Mouse (Mus musculus): ENCODE measurements around the gene 2010315B03Rik.
"Not testable (repeated sequence)": the region's sequence is repeated elsewhere in the genome, so short reads cannot be mapped to it uniquely, and the experiment has no call there.

Gene 2010315B03Rik

DNA sequence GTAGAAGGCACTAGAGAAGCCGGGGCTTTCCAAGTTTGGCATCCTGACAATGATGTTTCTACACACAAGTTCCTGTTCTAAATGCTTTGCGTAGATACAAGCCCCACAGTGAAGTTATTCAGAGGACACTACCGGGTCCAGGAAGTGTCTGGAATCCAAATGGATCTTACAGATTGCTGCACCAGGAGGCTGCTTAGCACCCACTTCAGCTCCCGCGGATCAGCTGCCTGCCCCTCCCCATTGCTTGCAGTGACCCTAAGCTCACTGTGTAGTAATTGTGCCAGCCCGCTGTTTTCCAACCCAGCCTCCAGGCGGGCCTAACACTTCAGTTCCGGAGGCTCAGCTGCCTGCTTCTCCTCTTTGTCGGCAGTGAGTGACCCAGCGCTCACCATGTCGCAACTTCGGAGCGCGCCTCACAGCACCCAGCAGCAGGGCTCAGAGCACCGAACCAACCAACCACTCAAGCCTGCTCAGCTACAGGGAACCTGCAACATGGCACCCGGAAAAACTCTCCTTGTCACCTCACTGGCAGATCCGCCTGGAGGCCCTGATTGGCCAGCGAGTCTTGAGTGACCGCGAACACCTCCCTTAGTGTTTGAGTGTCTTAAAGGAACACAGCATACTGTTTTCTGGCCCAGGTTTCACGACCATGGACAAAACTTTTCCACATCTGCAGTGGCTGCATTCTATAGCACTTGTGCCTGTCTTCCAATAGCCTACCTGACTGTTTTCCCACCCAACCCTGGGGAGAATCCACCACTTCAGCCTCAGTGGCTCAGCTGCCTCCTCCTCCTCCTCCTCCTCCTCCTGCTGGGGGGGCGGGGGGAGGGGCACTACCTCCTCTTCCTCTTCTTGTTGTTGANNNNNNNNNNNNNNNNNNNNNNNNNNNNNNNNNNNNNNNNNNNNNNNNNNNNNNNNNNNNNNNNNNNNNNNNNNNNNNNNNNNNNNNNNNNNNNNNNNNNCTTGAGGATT lies at the start of gene 2010315B03Rik:
Gene 2010315B03Rik, minus strand, starts transcription at position 526 of the 972 bp plus-strand sequence.
- peak; percentile 80 to 82 for DNase-seq (ENCODE audit: low read depth in 2 of 2, low spot score in 2 of 2)

- no peak for DNase-seq (ENCODE audit: low read depth in 2 of 2, low spot score in 2 of 2)
These were observed 994 bp downstream of the 2010315B03Rik start for GRCm38 (mm10) chr9:124311502-124311901.

- no peak for DNase-seq (ENCODE audit: low read depth in 2 of 2, low spot score in 2 of 2)
These were observed 24.2 kb downstream of the 2010315B03Rik start for GRCm38 (mm10) chr9:124288329-124288728.

DNA sequence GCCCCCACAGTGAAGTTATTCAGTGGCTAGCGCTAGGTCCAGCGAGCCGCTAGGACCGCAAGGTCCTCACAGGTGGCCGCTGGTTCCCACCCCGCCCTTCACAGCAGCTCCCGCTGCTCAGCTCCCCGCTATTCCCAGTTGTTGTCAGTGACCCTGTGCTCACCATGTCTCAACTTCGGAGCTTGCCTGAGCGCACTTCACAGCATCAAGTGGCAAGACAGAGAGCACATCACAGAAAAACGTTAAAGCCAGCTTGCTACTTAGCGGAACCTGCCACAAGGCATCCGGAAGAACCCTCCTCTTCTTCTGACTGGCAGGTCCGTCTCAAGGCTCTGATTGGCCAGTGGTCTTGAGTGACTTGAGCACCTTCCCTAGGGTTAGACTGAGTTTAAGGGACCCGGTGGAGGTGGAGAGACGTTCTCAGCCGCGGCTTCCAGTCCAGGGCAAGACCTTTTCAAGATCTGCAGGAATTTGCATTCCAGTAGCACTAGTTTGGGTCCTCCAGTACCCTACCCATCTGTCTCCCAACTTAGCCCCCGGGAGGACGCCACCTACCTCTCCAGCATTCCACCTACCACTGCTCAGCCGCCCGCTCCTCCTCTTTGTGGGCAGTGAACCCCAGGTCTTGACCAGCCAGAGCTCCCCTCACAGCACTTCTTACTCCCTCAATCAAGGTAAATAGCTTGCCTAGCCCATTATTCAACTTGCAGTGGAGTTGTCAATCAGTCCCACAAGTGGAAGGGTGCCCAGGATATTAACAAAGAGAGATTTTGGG lies 30.4 kb downstream of the 2010315B03Rik start:
- peak; percentile 66 to 71 for DNase-seq (ENCODE audit: low read depth in 2 of 2, low spot score in 2 of 2)

DNA sequence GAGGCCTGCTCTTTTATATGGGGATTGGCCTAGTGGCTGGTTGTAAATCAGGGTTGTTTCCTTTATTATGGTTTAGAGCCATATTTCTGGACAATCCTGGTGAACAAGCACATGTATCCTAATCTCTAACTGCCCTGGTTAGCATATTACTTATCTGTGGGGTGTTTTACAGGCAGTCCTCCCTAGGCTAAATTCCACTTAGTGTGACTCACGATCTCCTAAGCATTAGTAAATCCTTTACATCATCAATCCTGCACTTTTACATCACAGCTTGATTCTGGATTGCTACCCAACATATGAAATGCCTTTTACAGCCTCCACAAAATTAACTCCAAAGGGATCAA lies 31.1 kb downstream of the 2010315B03Rik start:
- DNase-seq (ENCODE audit: low read depth in 2 of 2, low spot score in 2 of 2): no peak

- DNase-seq (ENCODE audit: low read depth in 2 of 2, low spot score in 2 of 2): no peak
These were observed 31.7 kb downstream of the 2010315B03Rik start for GRCm38 (mm10) chr9:124280576-124281447.

GRCm38 (mm10) chr9:124279300-124279699 lies 33.2 kb downstream of the 2010315B03Rik start:
- no peak for DNase-seq (ENCODE audit: low read depth in 2 of 2, low spot score in 2 of 2)

- no peak for DNase-seq (ENCODE audit: low read depth in 2 of 2, low spot score in 2 of 2)
These were observed 37.4 kb downstream of the 2010315B03Rik start for GRCm38 (mm10) chr9:124275064-124275463.

- DNase-seq (ENCODE audit: low read depth in 2 of 2, low spot score in 2 of 2): no peak
These were observed 39.3 kb downstream of the 2010315B03Rik start for GRCm38 (mm10) chr9:124273172-124273571.

GRCm38 (mm10) chr9:124267929-124268328 lies 44.6 kb downstream of the 2010315B03Rik start:
- no peak for DNase-seq (ENCODE audit: low read depth in 2 of 2, low spot score in 2 of 2)

GRCm38 (mm10) chr9:124267493-124267892 lies 45.0 kb downstream of the 2010315B03Rik start:
- no peak for DNase-seq (ENCODE audit: low read depth in 2 of 2, low spot score in 2 of 2)

DNA sequence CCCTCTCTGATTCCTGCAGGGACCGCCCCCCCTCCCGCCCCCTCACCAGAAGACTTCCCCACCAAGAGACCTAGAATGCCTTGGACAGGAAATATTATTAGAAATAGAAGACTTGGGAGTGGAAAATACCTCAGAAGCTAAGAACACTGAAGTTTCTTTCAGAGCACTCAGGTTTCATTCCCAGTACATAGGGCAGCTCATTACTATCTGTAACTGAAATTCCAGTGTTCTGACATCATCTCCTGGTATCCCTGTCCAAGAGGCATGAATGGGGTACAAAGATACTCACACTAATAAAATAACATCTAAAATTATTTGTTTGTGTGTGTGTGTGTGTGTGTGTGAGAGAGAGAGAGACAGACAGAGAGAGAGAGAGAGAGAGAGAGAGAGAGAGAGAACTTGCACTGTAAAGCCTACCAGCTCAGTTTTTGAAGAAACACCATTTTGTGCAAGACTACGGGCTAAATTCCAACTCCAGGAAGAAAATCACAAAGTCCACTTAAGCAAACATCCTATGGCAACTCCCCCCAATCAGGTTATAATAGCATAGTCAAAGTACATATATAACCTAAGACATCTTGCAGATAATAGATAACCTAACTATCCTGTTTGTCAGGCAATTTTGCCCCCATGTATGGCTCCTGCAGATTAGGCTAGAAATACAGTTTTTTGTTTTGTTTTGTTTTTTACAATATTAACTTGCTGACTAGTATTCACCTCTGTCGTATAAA lies 49.3 kb downstream of the 2010315B03Rik start:
- no peak for DNase-seq (ENCODE audit: low read depth in 2 of 2, low spot score in 2 of 2)

GRCm38 (mm10) chr9:124258067-124258556 lies 54.4 kb downstream of the 2010315B03Rik start:
- no peak for DNase-seq (ENCODE audit: low read depth in 2 of 2, low spot score in 2 of 2)

- DNase-seq (ENCODE audit: low read depth in 2 of 2, low spot score in 2 of 2): peak; percentile 25 to 40
These were observed 55.1 kb downstream of the 2010315B03Rik start for GRCm38 (mm10) chr9:124257200-124258066.

GRCm38 (mm10) chr9:124256271-124257199 lies 56.0 kb downstream of the 2010315B03Rik start:
- DNase-seq (ENCODE audit: low read depth in 2 of 2, low spot score in 2 of 2): not testable (repeated sequence)

- DNase-seq (ENCODE audit: low read depth in 2 of 2, low spot score in 2 of 2): no peak
These were observed 61.1 kb downstream of the 2010315B03Rik start for GRCm38 (mm10) chr9:124251438-124251837.
